Mouse (Mus musculus): ENCODE results near the gene Hibadh. TPM values are rescaled to one million over a fixed set of nuclear protein-coding genes. Genes with fewer than 3 reads are reported as not detected.

Gene Hibadh
- polyA plus RNA-seq, 1 experiment from 2014 or later, result 54.1 TPM

GRCm38 (mm10) chr6:52542464-52542863 is 97.7 kb downstream of the Hibadh start:
- H3K9me3 ChIP-seq (ENCODE audit: low read depth, low read length), result peaks cover 2% of the 10 kb centered on the region; the same call in 1 of the 2 replicates
- WGBS, result 78% methylated on average over 5 of the region's 5 CpGs
- H3K4me1 ChIP-seq (ENCODE audit: insufficient read depth), result no peaks in the 10 kb centered on the region
- H3K36me3 ChIP-seq (ENCODE audit: insufficient read depth), result peaks cover 19% of the 10 kb centered on the region
- H3K4me3 ChIP-seq (ENCODE audit: low read depth, low read length), result no peak overlapping the region
- H3K27me3 ChIP-seq (ENCODE audit: insufficient read depth, low read length), result no peaks in the 10 kb centered on the region
- TF ChIP-seq CTCF (IDR thresholded peaks at IDR 0.05; ENCODE audit: low read depth), result no peak
- H3K9ac ChIP-seq, result no peak overlapping the region
- DNase-seq (no peak), ATAC-seq (ENCODE audit: insufficient read depth) (no peak)
- no peak overlapping the region for H3K27ac ChIP-seq (ENCODE audit: low read depth)
- no peak overlapping the region for H3K4me2 ChIP-seq

GRCm38 (mm10) chr6:52539911-52540310 is 100.3 kb downstream of the Hibadh start:
- ATAC-seq (ENCODE audit: insufficient read depth) (no peak), DNase-seq (no peak)
- no peak overlapping the region for H3K9ac ChIP-seq
- no peaks in the 10 kb centered on the region for H3K4me1 ChIP-seq (ENCODE audit: insufficient read depth)
- 36% methylated on average over 2 of the region's 2 CpGs for WGBS
- H3K9me3 ChIP-seq (ENCODE audit: low read depth, low read length), result peaks cover 12% of the 10 kb centered on the region; the same call in 1 of the 2 replicates
- H3K27me3 ChIP-seq (ENCODE audit: insufficient read depth, low read length), result no peaks in the 10 kb centered on the region
- no peaks in the 10 kb centered on the region for H3K36me3 ChIP-seq (ENCODE audit: insufficient read depth)
- H3K4me2 ChIP-seq, result no peak overlapping the region
- no peak overlapping the region for H3K4me3 ChIP-seq (ENCODE audit: low read depth, low read length)
- TF ChIP-seq CTCF (IDR thresholded peaks at IDR 0.05; ENCODE audit: low read depth), result no peak
- no peak overlapping the region for H3K27ac ChIP-seq (ENCODE audit: low read depth)

- no peak overlapping the region for H3K9ac ChIP-seq
- no peak for DNase-seq
- no peak for ATAC-seq (ENCODE audit: insufficient read depth)
- H3K27me3 ChIP-seq (ENCODE audit: insufficient read depth, low read length), result no peaks in the 10 kb centered on the region
- peaks cover 12% of the 10 kb centered on the region; the same call in 1 of the 2 replicates for H3K9me3 ChIP-seq (ENCODE audit: low read depth, low read length)
- no peak overlapping the region for H3K27ac ChIP-seq (ENCODE audit: low read depth)
- WGBS, result 80% methylated on average over 11 of the region's 11 CpGs
- no peak for TF ChIP-seq CTCF (IDR thresholded peaks at IDR 0.05; ENCODE audit: low read depth)
- H3K4me2 ChIP-seq, result no peak overlapping the region
- no peaks in the 10 kb centered on the region for H3K36me3 ChIP-seq (ENCODE audit: insufficient read depth)
- no peaks in the 10 kb centered on the region for H3K4me1 ChIP-seq (ENCODE audit: insufficient read depth)
- H3K4me3 ChIP-seq (ENCODE audit: low read depth, low read length), result no peak overlapping the region
These were observed 105.0 kb downstream of the Hibadh start for GRCm38 (mm10) chr6:52535072-52535704.

GRCm38 (mm10) chr6:52532144-52532492 is 108.1 kb downstream of the Hibadh start:
- Histone ChIP-seq H3K36me3 (ENCODE audit: insufficient read depth) (no peaks in the 10 kb centered on the region), H3K27ac (ENCODE audit: low read depth) (no peak overlapping the region), H3K4me2 (no peak overlapping the region), H3K9me3 (ENCODE audit: low read depth, low read length) (peaks cover 6% of the 10 kb centered on the region; the same call in 1 of the 2 replicates), H3K27me3 (ENCODE audit: insufficient read depth, low read length) (no peaks in the 10 kb centered on the region), H3K4me1 (ENCODE audit: insufficient read depth) (no peaks in the 10 kb centered on the region), H3K9ac (no peak overlapping the region), H3K4me3 (ENCODE audit: low read depth, low read length) (no peak overlapping the region)
- DNase-seq (no peak), ATAC-seq (ENCODE audit: insufficient read depth) (no peak)
- 77% methylated on average over 8 of the region's 8 CpGs for WGBS
- TF ChIP-seq CTCF (IDR thresholded peaks at IDR 0.05; ENCODE audit: low read depth), result no peak

- Histone ChIP-seq H3K27ac (ENCODE audit: low read depth) (no peak overlapping the region), H3K9ac (no peak overlapping the region), H3K4me1 (ENCODE audit: insufficient read depth) (no peaks in the 10 kb centered on the region), H3K4me2 (no peak overlapping the region), H3K9me3 (ENCODE audit: low read depth, low read length) (0 out of 2 replicates have a peak, but pooled peaks cover under 1% of the 10 kb centered on the region), H3K27me3 (ENCODE audit: insufficient read depth, low read length) (no peaks in the 10 kb centered on the region), H3K36me3 (ENCODE audit: insufficient read depth) (no peaks in the 10 kb centered on the region), H3K4me3 (ENCODE audit: low read depth, low read length) (no peak overlapping the region)
- no peak for ATAC-seq (ENCODE audit: insufficient read depth)
- WGBS, result 65% methylated on average over 19 of the region's 19 CpGs
- no peak for TF ChIP-seq CTCF (IDR thresholded peaks at IDR 0.05; ENCODE audit: low read depth)
- no peak for DNase-seq
These were observed 108.6 kb downstream of the Hibadh start for GRCm38 (mm10) chr6:52531366-52532143.

- WGBS, result 81% methylated on average over 10 of the region's 10 CpGs
- no peaks in the 10 kb centered on the region for H3K36me3 ChIP-seq (ENCODE audit: insufficient read depth)
- no peak for ATAC-seq (ENCODE audit: insufficient read depth)
These were observed 109.3 kb downstream of the Hibadh start for GRCm38 (mm10) chr6:52530861-52531260.

GRCm38 (mm10) chr6:52524226-52524625 is 116.0 kb downstream of the Hibadh start:
- ATAC-seq (ENCODE audit: insufficient read depth) (no peak), DNase-seq (no peak)
- Histone ChIP-seq H3K9me3 (ENCODE audit: low read depth, low read length) (no peaks in the 10 kb centered on the region), H3K27me3 (ENCODE audit: insufficient read depth, low read length) (no peaks in the 10 kb centered on the region), H3K36me3 (ENCODE audit: insufficient read depth) (no peaks in the 10 kb centered on the region), H3K9ac (no peak overlapping the region), H3K27ac (ENCODE audit: low read depth) (no peak overlapping the region), H3K4me2 (no peak overlapping the region), H3K4me3 (ENCODE audit: low read depth, low read length) (no peak overlapping the region), H3K4me1 (ENCODE audit: insufficient read depth) (peaks cover 9% of the 10 kb centered on the region; the same call in 1 of the 2 replicates)
- 60% methylated on average over 2 of the region's 2 CpGs for WGBS
- TF ChIP-seq CTCF (IDR thresholded peaks at IDR 0.05; ENCODE audit: low read depth), result no peak

More at GRCm38 (mm10) chr6:52530861-52531260, 109.3 kb downstream of the Hibadh start:
- no peak overlapping the region for H3K27ac ChIP-seq (ENCODE audit: low read depth)
- H3K9ac ChIP-seq, result no peak overlapping the region
- H3K4me2 ChIP-seq, result no peak overlapping the region
- TF ChIP-seq CTCF (IDR thresholded peaks at IDR 0.05; ENCODE audit: low read depth), result no peak
- H3K4me3 ChIP-seq (ENCODE audit: low read depth, low read length), result no peak overlapping the region
- no peaks in the 10 kb centered on the region for H3K4me1 ChIP-seq (ENCODE audit: insufficient read depth)
- no peaks in the 10 kb centered on the region for H3K9me3 ChIP-seq (ENCODE audit: low read depth, low read length)
- DNase-seq, result no peak
- H3K27me3 ChIP-seq (ENCODE audit: insufficient read depth, low read length), result no peaks in the 10 kb centered on the region

Data from lung, embryonic 14.5 days (tissue).